Mouse (Mus musculus) cerebellum, adult 11-12 months (tissue): Measurements from ENCODE around the gene Alkal2.

Experiments
- DNase-seq: peaks from one replicate; pipeline ENCODE4 v3.0.0; 2022

The Alkal2 gene

DNA sequence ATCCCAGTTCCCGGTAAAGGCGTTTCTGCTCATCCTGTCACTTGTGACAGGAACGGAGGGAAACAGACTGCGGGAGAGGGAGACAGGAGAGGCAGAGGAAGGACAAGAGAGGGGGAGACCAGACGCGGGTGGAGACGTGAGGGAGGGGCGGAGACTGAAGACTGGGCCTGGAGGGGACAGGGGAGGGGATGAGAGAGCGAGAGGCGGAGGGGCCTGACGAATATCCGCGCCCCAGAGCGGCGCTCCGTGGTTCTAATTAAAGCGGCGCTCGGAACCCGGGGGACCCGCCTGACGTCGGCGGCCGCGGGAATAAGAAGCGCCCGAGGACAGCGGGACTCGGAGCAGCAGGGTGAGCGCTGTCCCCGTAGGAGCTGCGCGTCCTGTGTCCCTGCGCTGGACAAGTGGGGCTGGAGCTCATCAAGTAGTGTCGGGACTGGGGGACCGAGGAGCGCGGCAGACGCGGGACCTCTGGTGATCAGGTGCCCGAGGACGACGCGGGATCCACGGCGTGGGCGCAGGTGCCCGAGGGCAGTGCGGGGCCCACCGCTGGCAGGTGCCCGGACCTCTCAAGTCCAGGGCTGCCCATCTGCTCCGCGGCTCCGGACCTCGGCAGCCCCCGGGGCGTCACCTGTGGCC, at the start of gene Alkal2:
TSS of gene Alkal2 (plus strand) at position 337 of the 636 bp plus-strand sequence.
- DNase-seq: no peak

DNA sequence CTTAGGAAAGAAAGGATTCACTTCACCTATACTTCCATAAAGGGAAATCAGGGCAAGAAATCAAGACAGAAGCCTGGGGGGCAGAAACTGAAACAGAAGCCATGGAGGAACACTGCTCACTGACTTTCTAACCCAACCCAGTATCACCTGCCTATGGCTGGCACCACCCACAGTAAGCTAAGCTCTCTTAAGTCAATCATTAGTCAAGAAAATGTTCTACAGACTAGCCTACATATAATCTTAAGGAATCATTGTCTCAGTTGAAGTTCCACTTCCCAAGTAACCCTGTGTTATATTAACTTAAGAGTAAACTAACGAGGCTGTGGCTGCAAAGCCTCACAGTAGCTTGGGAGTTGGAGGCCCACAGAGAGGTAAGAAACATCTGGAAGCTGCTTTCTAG, 35.6 kb upstream of the Alkal2 start:
- no peak for DNase-seq

DNA sequence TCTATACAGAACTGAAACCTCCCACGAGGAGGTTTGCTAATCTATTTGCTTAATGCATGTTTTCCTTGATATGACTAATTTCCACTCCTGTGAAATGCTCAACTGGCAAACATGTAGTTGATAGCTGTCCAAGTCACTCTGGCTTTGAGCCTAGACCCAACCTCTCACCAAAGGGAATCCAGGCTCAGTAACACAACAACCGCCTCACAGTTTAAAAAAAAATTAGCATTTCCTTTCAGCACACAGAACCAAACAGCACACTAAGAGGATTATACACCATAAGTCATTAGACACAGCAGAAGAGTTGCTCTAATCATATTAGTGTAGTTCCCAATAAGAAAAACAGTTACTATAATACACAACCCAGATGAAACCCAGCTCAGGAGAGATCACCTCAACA, 33.2 kb upstream of the Alkal2 start:
- peak; percentile 9 for DNase-seq

DNA sequence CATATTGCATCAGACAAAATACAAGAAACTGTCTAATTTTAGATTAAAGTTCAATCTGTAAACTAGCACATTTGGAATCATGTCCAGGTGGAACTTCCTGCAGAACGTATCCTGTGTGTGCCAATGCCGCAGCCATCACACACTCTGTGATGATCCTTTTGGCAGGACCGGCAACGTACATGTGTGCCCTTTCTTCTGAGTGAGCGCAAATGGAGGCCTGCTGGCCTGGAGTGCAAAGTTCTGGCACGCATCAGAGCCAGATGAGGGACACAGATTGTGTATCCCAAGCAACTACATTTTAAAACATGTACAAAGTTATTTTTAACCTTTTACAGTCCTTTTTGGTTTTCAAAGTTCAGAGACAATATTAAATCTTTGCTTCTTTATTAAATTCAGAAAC, 32.3 kb upstream of the Alkal2 start:
- DNase-seq: peak; percentile 12

DNA sequence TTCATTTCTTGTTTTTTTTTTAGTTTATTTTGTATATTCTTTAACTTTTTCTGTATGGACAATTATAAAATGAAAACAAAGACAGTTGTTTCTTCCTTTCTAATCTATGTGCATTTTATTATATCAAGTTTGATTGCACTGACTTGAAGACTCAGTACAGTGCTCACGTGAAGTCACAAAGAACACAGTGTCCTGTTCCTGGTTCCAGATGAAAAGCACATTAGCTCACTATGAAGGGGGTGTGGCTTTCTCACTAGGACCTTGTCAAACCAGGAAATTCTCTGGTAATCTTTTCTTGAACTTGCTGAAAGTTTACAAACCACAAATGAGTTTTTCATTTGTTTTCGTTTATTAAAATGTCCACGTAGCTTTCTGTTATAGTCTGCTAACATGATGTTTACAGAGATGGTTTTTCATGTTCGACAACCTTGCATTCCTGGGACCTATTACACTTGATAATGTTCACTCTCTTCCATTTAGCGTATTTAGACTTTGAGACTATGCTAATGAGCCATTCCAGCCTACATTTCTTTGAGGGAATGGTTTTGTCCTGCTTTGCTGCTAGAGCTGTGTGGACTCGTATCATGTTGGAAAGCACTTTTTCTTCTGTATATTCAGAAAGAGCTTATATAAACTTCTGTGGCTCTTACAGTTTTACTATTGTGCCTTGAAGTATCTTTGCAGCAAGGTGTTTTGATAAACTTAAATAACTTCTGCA, 28.5 kb upstream of the Alkal2 start:
- DNase-seq: no peak

DNA sequence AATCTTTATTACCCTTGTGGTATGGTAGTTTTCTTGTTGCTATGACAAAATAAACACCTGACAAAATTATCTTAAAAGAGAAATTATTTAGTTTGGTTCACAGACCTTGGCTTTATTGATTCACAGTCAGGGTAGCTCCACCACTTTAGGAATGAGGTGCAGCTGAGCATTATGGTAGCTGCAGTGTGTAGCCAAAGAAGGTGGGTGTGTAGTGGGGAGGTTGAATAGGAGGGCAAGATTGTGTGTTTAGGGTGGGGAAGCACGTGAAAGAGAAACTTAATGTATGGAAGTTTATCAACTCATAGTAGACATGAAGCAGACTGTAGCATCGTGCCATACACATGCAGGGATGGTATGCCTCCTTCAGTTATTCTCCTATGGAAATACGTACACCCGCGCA, 27.9 kb upstream of the Alkal2 start:
- no peak for DNase-seq

DNA sequence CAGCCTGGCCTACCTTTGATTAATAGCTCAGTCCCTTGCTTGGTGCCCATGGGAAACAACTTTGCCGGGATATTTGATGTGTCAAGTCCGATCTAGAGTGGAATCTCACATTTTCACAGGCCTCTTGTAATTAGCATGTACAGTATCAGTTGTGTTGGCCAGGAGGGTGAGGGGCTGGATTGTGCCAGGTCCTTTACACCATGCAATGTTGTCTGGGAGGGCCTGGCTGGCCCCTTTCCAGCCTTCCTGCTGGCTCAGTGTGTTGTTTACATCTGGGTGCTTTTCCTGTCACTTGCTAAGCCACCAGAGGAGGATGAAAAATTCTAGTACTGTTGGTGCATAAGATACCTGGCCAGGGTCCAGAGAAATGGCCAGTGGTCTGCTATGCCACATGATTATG, 19.8 kb upstream of the Alkal2 start:
- DNase-seq: no peak

DNA sequence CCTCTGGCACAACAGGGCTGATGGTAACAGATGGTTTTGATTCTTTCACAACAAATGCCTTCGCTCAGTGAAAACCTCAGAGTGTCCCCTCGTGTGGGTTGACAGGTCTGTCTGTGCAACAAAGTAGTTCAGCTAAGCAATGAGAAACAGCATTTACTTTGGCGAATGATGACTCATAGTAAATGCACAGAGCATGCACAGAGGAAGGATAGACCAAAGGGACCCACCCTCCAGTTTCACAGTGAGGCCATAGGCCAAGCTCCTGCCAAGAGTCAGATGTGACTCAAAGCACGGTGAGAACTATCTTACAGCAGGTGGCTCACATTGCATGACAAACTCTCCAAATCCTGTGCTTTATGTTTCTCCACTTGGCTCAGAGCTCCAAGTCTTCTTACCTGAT, 18.3 kb upstream of the Alkal2 start:
- no peak for DNase-seq

DNA sequence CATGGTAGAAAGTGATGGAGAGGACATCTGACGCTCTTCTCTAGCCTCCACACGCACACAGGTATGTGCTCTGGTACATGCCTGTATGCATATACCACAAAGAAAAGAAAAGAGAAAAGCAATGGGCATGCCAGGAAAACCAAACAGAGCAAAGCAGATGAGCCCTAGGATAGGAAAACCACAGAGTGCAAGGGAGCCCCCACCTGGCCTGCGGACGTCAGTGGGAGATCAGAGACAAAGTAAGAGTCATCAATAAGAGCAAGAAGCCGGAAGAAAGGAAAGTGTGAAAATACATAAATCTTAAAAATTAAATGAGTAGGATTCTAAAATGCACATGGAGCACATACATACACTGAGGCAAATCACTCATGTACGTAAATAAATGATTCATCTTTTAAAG, 4.7 kb upstream of the Alkal2 start:
- DNase-seq: no peak

DNA sequence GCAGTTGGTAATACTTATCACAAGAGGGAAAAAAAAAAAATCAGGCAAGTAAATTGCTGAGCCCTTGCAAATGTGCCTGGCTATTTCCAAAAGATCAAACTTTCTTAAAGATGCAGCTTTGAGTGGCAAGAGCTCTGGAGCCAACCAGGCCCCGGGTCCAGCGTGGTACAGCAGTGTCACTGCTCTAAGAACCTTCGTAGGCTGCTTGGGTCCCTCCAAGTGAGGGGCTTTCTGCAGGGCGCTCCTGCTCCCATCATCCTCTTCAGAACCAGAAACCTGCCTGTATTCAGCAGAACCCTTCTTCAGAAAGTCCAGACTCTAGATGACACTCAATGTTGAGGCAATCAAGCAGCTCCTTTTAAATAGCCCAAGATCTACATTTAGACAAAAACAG, 533 bp upstream of the Alkal2 start:
- DNase-seq: no peak

DNA sequence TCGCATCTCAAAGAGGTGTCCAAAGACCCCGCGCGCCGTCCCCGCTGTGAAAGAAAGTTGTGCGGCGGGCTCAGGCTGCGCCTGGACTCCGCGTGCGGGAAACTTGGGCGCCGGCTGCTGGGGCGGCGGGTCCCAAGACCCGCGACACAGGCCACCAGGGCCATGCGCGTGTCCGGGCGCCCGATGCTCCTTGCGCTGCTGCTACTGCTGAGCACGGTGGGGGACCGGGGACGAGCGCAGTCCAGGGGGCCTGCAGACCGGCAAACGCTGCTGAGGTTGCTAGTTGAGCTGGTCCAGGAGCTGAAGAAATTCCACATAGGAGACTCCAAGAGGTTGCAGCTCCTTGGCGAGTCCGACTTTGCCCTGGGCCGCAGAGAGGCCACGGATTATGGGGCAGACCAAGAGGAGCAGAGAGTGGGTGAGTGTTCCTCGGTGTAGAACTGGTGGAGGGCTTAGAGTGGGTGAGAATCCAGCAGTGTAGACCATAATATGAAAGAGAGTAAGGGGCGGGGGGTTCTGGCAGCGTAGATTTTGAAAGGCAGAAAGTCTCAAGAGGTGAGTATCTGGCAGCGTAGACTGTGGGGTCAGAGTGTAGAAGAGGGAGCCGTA, 604 bp downstream of the Alkal2 start:
- DNase-seq: no peak

DNA sequence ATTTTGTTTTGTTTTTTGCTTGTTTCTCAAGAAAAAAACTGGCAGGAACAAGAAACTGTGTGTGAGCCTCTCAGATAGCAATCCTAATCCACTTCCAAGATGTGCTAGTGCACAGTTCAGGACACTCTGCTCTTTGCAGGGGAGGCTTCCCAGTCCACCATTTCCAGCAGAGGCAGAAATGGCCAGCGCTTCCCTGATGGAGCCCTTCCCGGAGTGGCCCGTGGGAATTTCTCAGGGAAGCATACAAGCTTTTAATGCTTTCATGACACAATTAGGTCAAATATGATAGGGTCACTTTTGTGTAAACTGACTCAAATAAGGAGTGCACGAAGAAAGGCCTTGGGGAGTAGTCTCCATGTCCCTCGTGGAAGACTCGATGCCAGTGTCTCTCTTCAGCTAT, 1.8 kb downstream of the Alkal2 start:
- no peak for DNase-seq

DNA sequence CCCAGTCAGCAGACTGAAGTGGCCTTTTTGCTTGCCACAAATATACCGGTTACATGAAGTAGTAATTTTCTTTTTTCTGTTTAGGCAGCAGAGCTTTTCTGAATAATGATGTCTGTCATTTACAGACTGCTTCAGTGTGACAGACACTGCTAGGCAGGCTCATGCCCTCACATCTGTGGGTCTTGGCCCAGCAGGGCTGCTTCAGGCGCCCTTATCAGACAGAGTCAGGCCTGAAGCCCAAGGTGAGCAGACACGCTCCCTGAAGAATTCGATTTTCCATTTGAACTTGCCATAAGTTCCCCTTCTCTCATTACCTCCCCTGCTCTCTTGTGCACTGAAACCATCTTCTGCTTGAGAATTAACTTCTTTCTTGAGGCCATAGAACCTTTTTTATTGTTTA, 3.9 kb downstream of the Alkal2 start:
- DNase-seq: no peak

DNA sequence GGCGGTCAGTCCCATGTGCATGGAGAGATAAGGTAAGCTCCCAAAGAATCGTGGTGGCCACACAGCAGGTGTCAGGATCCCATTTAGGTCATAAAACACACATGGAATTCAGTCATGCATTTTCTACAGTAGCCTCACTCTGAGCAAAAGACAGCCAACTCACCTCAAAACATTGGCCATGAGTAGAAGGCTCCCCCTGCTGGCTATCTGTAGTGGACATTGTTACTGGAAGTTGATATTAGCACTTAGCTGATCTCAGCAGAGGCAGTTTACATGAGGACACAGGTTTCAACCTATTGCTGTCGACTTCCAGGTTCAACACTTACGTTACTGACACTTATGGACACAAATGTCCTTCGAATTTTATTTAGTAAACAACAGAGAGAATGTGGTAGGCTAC, 5.9 kb downstream of the Alkal2 start:
- peak; percentile 19 for DNase-seq

DNA sequence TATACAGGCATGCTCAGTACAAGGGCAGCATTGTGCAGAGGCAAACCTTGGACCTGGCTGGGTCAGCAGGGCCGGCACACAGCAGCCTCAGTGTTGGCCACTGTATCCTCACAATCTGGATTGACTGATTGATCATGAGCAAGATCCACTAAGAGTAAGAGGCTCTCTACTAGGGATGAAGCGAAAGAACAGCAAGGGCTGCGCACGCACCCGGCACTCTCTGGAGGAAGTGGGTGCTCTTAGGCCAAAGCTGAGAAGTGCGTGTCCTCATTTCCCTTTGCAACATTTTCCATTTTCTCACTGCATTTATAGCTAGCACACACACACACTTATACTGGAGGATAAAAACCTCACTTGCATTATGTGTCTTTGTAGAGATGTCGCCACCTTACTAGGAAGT, 7.3 kb downstream of the Alkal2 start:
- DNase-seq: no peak

DNA sequence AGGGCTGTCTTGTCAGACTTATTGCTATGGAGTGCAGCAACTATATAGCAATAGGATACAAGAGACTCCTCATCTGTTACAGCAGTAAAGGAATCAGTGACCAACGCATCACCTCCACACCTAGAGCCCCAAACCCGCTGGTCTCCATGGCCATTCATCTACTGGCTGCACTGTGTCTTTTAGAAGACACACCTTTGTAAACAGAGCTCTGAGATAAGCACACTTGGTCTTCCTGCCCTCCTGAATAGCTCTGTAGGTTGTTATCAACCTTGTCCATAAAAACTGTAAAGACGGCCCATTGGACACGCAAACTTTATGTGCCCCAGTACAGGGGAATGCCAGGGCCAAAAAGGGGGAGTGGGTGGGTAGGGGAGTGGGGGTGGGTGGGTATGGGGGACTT, 12.9 kb downstream of the Alkal2 start:
- DNase-seq: no peak

DNA sequence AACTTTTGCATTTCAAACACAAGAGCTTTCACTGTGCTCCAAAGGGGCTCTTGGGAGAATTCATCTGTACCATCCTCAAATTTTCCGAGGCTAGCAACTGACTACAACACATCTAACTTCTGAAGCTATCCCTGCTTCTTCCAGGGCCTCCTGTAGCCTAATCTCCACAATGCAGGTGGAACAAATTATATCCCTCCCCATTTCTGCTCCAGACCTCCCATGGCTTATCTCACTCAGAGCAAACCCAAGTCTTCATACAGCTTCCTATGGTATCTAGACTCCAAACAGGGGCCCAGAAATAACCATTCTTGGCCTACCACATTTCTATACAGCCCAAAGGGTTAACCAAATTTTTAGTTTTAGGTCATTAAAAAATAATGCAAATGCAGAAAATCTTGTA, 24.5 kb downstream of the Alkal2 start:
- DNase-seq: no peak

DNA sequence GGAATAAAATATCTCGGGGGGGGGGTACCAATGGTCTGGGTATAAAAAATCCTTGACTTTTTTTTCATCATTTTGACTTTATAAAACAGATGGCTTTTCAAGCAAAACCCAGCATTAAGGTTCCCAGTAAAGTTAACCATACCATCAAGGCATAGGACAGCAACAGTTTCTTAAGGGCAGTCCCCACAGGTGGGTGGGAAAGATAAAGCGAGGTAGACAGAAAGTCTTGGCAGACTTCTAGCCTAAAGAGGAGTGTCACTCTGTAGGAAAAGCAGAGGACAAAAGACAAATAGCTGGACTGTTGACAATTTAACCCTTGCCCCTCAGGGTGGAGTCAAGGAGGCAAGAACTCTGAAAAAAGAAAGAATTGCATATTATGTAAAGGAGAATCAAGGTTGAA, 25.8 kb downstream of the Alkal2 start:
- DNase-seq: no peak

DNA sequence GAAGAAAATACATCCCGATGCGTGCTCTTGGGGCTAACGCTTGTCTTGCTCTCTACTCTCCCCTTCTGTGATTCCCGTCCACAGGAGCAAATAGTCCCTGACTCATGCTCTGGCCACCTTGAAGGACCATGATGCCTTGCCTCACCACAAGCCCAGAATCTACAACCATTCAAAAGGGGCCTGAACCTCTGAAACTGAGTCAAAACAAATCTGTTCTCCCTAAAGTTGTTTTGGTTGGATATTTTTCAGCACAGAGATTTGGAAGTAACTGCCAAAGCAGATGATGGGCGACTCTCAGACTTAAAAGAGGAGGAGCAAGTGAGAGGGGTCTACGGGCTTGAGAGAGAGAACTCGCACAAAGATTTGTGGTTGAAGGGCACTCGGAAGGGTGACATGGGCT, 26.7 kb downstream of the Alkal2 start:
- DNase-seq: peak; percentile 12

DNA sequence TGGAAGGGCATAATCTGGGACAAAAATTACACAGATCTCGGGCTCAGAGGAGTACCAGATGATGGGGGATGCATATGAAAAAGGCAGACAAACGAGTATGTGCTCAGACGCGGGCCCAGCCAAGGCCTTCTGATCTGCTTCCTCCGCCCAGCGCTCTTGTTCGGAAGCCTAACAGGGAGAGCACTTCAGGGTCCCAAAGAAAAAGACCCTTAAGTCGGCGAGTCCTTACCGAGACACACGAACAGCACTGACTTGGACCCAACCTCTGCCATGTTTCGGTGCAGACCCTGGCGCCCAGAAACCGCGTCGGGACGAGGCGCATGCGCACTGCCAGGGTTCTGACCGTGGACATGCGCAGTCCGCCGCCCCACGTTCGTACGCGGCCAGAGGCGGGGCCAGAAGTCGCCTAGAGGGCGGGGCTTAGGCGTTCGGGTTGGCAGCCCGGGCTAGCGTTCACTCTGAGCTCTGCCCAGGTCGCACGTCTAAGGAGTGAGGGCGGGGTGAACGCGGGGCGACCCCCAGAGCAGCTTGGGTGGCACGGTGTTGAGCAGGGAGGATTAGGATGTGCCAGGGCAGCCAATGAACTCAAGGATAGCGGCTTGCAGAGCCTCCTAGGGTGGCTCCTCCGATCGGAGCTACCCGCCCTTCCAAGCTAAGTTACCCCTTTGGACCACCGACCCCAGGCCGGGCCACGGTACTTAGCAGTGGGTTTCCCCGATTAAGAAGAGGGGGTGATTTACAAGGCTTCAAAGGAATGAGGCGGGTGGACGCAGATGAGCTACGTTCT, 27.3 kb downstream of the Alkal2 start, which contains the start of the genes Acp1 and Sh3yl1:
TSS of gene Acp1 (minus strand) at position 329 of the 787 bp plus-strand sequence.
TSS of gene Sh3yl1 (plus strand) at position 408 of the 787 bp plus-strand sequence.
- peak; percentile 96 for DNase-seq

DNA sequence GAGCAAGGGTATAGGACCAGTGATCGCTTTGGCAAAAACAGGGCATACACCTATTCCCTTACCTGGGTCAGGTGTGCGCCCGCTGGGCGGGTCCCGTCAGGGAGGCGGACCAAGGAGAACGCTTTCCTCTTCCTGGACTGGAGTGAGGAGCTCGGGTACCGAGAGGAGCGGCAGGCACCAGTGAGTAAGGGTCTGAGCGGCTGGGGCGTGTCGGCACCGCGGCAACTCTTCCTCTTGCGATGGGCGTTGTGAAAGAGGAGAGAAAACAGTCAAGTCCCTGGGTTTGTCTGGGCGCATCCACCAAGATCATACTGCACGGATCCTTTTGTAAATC, 27.9 kb downstream of the Alkal2 start:
- peak; percentile 71 for DNase-seq

DNA sequence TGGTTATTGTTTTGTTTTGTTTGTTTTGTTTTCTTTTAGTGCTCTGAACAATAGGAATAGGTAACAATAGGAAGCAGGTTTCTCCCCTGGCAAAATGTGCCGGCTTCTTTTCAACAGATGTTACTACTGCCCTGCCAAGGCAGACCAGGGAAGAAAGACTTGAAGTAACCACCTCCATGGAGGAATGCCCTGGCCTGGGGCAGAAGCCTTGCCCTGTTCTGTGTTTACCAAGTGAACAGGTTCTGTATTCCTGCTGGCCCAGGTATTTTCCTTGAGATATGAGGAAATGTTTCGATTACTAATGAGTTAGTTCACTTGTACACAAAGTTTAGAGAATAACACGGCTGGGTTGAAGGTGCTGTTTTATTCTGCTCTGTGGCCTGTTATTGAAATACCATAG, 28.7 kb downstream of the Alkal2 start:
- peak; percentile 10 for DNase-seq

DNA sequence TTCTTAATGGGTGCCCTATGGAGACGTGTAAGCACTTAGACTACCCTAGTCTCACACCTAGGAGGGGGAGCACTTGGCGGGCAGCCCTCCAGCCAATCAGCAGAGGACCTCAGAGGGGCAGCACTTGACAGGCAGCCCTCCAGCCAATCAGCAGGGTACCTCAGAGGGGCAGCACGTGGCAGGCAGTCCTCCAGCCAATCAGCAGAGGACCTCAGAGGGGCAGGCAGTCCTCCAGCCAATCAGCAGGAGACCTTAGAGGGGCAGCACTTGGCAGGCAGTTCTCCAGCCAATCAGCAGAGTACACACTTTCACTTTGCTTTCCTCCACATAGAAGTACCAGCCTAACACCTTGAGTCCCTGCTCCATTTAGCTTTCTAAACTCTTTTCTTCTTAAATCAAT, 38.3 kb downstream of the Alkal2 start:
- no peak for DNase-seq

DNA sequence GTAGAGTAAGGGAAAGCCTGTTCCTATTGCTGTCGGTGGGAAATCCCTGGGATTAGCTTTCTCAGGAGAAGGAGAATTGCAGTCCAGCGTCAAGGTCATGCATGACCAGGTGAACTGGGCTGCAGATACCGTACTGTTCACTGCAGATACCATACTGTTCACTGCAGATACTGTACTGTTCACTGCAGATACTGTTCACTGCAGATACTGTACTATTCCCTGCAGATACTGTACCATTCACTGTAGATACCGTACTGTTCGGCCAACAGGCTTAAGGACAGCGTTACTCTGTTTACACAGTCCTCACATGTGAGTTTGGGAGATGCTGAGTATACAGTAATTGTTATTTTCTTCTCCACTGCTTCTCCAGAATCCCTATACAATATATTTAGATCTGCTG, 44.1 kb downstream of the Alkal2 start:
- no peak for DNase-seq
